Mouse (Mus musculus): ENCODE data around the gene Syce1.
"Not testable (repeated sequence)": the region's sequence is repeated elsewhere in the genome, so short reads cannot be mapped to it uniquely, and the experiment has no call there.

The Syce1 gene

GRCm38 (mm10) chr7:140765888-140766739, 21.5 kb downstream of the Syce1 start:
- DNase-seq (ENCODE audit: low spot score in 2 of 2) = no peak

GRCm38 (mm10) chr7:140765391-140765790, 22.3 kb downstream of the Syce1 start:
- not testable (repeated sequence) for DNase-seq (ENCODE audit: low spot score in 2 of 2)

- no peak for DNase-seq (ENCODE audit: low spot score in 2 of 2)
These were observed 24.1 kb downstream of the Syce1 start, which contains the start of gene Cyp2e1 for GRCm38 (mm10) chr7:140763447-140764020. Gene Cyp2e1 (plus strand): TSS chr7:140763739.

GRCm38 (mm10) chr7:140760647-140761046, 27.0 kb downstream of the Syce1 start:
- DNase-seq (ENCODE audit: low spot score in 2 of 2) = no peak

GRCm38 (mm10) chr7:140756151-140756854, 31.3 kb downstream of the Syce1 start:
- no peak for DNase-seq (ENCODE audit: low spot score in 2 of 2)

DNA sequence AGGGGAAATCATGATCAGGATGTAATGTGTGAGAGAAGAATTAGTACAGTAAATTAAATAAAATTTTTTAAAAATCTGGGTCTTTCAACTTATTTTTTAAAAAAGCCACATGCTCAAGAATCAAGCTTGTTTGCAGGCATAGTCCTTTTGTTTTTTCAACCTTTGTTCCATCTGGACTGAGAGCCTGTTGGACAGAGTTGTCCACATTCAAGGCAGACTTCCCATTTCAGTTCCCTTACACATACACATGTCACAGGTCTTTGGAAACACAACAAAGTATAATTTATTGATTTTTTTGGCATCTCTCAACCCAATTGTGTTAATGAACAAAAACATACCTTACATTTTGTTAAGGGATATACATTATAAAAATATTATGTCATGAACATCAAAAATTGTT, 33.1 kb downstream of the Syce1 start:
- DNase-seq (ENCODE audit: low spot score in 2 of 2) = no peak

GRCm38 (mm10) chr7:140748827-140749160, 38.9 kb downstream of the Syce1 start:
- DNase-seq (ENCODE audit: low spot score in 2 of 2) = no peak

DNA sequence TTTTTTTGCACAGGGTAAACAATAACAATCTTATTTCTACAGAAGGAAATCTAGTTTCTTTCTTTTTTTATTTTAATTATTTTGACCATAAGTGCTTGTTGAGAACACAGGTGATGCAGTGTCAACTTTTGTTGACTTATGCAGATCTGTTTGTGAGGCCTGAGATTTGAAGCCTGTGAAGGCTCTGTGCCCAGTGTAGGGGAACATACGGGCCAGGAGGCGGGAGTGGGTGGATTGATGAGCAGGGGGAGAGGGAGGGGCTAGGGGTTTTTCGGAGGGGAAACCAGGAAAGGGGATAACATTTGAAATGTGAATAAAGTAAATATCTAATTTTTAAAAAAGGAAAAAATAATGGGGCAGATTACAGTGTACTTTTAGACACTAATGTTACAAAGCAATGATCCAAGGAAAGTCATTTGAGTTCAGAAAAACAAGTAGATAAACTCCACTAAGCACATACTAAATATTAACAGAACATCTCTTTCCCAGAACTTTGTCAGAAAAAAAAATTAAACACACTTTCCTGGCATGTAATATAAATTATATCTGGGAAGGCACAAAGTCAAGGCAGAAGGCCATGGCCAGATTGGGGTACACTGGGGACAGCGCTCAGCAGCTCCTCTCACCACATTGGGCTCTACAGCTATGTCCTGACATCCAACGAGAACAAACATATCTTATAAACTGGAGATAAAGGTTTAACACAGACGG, 39.4 kb downstream of the Syce1 start:
- DNase-seq (ENCODE audit: low spot score in 2 of 2) = no peak

DNA sequence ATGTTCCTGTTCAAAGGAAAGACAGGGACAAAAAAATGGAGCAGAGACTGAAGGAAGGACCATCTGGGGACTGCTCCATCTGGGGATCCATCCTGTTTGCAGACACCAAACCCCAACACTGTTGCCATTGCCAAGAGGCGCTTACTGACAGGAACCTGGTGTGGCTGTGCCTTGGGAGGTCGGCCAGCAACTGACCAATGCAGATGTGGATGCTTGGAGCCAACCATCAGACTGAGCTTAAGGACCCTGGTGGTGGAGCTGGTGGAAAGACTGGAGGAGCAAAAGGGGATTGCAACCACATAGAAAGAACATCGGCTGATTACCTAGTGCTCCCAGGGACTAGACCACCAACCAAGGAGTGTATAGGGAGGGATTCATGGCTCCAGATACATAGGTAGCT, 40.2 kb downstream of the Syce1 start:
- no peak for DNase-seq (ENCODE audit: low spot score in 2 of 2)

GRCm38 (mm10) chr7:140733162-140733561, 54.5 kb downstream of the Syce1 start:
- no peak for DNase-seq (ENCODE audit: low spot score in 2 of 2)
